Mouse (Mus musculus): ENCODE results near the gene Rad52. TPM values are rescaled to one million over a fixed set of nuclear protein-coding genes. Genes with fewer than 3 reads are reported as not detected.

The Rad52 gene
- polyA plus RNA-seq, 1 experiment from 2014 or later, result 22.8 TPM

- H3K9ac ChIP-seq, result no peak overlapping the region
- 79% methylated on average over 7 of the region's 7 CpGs for WGBS
- no peak overlapping the region for H3K4me2 ChIP-seq
- H3K4me1 ChIP-seq (ENCODE audit: insufficient read depth), result no peaks in the 10 kb centered on the region
- no peak overlapping the region for H3K4me3 ChIP-seq (ENCODE audit: low read depth, low read length)
- no peak for DNase-seq
- H3K9me3 ChIP-seq (ENCODE audit: low read depth, low read length), result no peaks in the 10 kb centered on the region
- H3K36me3 ChIP-seq (ENCODE audit: insufficient read depth), result no peaks in the 10 kb centered on the region
- no peak for TF ChIP-seq CTCF (IDR thresholded peaks at IDR 0.05; ENCODE audit: low read depth)
- no peak overlapping the region for H3K27ac ChIP-seq (ENCODE audit: low read depth)
- H3K27me3 ChIP-seq (ENCODE audit: insufficient read depth, low read length), result no peaks in the 10 kb centered on the region
- ATAC-seq (ENCODE audit: insufficient read depth), result no peak
These were observed 9.8 kb upstream of the Rad52 start for GRCm38 (mm10) chr6:119892711-119893110.

GRCm38 (mm10) chr6:119903081-119903789, 737 bp downstream of the Rad52 start:
- Histone ChIP-seq H3K4me1 (ENCODE audit: insufficient read depth) (no peaks in the 10 kb centered on the region; the same call in 1 of the 2 replicates), H3K9ac (peak overlapping the region; percentile 94), H3K4me3 (ENCODE audit: low read depth, low read length) (peak overlapping the region; percentile 89), H3K27me3 (ENCODE audit: insufficient read depth, low read length) (no peaks in the 10 kb centered on the region), H3K9me3 (ENCODE audit: low read depth, low read length) (no peaks in the 10 kb centered on the region), H3K36me3 (ENCODE audit: insufficient read depth) (no peaks in the 10 kb centered on the region), H3K27ac (ENCODE audit: low read depth) (peak overlapping the region; percentile 95; the same call in 1 of the 2 replicates), H3K4me2 (peak overlapping the region; percentile 81)
- DNase-seq (peak; percentile 19), ATAC-seq (ENCODE audit: insufficient read depth) (no peak)
- 16% methylated on average over 15 of the region's 15 CpGs for WGBS
- TF ChIP-seq CTCF (IDR thresholded peaks at IDR 0.05; ENCODE audit: low read depth), result no peak

GRCm38 (mm10) chr6:119905461-119905860, 3.0 kb downstream of the Rad52 start:
- WGBS, result 87% methylated on average over 5 of the region's 5 CpGs
- no peak overlapping the region for H3K4me3 ChIP-seq (ENCODE audit: low read depth, low read length)
- no peaks in the 10 kb centered on the region for H3K9me3 ChIP-seq (ENCODE audit: low read depth, low read length)
- H3K4me2 ChIP-seq, result no peak overlapping the region
- H3K27ac ChIP-seq (ENCODE audit: low read depth), result no peak overlapping the region
- DNase-seq (no peak), ATAC-seq (ENCODE audit: insufficient read depth) (no peak)
- H3K4me1 ChIP-seq (ENCODE audit: insufficient read depth), result no peaks in the 10 kb centered on the region; the same call in 1 of the 2 replicates
- no peak for TF ChIP-seq CTCF (IDR thresholded peaks at IDR 0.05; ENCODE audit: low read depth)
- no peak overlapping the region for H3K9ac ChIP-seq
- no peaks in the 10 kb centered on the region for H3K27me3 ChIP-seq (ENCODE audit: insufficient read depth, low read length)
- H3K36me3 ChIP-seq (ENCODE audit: insufficient read depth), result no peaks in the 10 kb centered on the region

GRCm38 (mm10) chr6:119912046-119912445, 9.5 kb downstream of the Rad52 start:
- ATAC-seq (ENCODE audit: insufficient read depth) (no peak), DNase-seq (peak; percentile 15)
- 58% methylated on average over 5 of the region's 5 CpGs for WGBS
- no peak overlapping the region for H3K27ac ChIP-seq (ENCODE audit: low read depth)
- TF ChIP-seq CTCF (IDR thresholded peaks at IDR 0.05; ENCODE audit: low read depth), result no peak
- H3K9me3 ChIP-seq (ENCODE audit: low read depth, low read length), result no peaks in the 10 kb centered on the region
- H3K36me3 ChIP-seq (ENCODE audit: insufficient read depth), result peaks cover 41% of the 10 kb centered on the region
- H3K9ac ChIP-seq, result no peak overlapping the region
- H3K4me3 ChIP-seq (ENCODE audit: low read depth, low read length), result no peak overlapping the region
- no peaks in the 10 kb centered on the region for H3K4me1 ChIP-seq (ENCODE audit: insufficient read depth)
- H3K4me2 ChIP-seq, result no peak overlapping the region
- H3K27me3 ChIP-seq (ENCODE audit: insufficient read depth, low read length), result no peaks in the 10 kb centered on the region

- Histone ChIP-seq H3K9me3 (ENCODE audit: low read depth, low read length) (no peaks in the 10 kb centered on the region), H3K36me3 (ENCODE audit: insufficient read depth) (peaks cover 74% of the 10 kb centered on the region), H3K27ac (ENCODE audit: low read depth) (no peak overlapping the region), H3K27me3 (ENCODE audit: insufficient read depth, low read length) (no peaks in the 10 kb centered on the region), H3K4me2 (no peak overlapping the region), H3K4me1 (ENCODE audit: insufficient read depth) (no peaks in the 10 kb centered on the region), H3K9ac (no peak overlapping the region), H3K4me3 (ENCODE audit: low read depth, low read length) (no peak overlapping the region)
- ATAC-seq (ENCODE audit: insufficient read depth), result no peak
- 84% methylated on average over 5 of the region's 5 CpGs for WGBS
- DNase-seq, result no peak
- no peak for TF ChIP-seq CTCF (IDR thresholded peaks at IDR 0.05; ENCODE audit: low read depth)
These were observed 13.2 kb downstream of the Rad52 start for GRCm38 (mm10) chr6:119915710-119916109.

GRCm38 (mm10) chr6:119918561-119919181, 16.2 kb downstream of the Rad52 start:
- Histone ChIP-seq H3K27me3 (ENCODE audit: insufficient read depth, low read length) (no peaks in the 10 kb centered on the region), H3K36me3 (ENCODE audit: insufficient read depth) (peaks cover 82% of the 10 kb centered on the region), H3K4me2 (no peak overlapping the region), H3K4me3 (ENCODE audit: low read depth, low read length) (no peak overlapping the region), H3K4me1 (ENCODE audit: insufficient read depth) (no peaks in the 10 kb centered on the region), H3K27ac (ENCODE audit: low read depth) (no peak overlapping the region), H3K9me3 (ENCODE audit: low read depth, low read length) (no peaks in the 10 kb centered on the region), H3K9ac (no peak overlapping the region)
- DNase-seq, result no peak
- 84% methylated on average over 16 of the region's 16 CpGs for WGBS
- TF ChIP-seq CTCF (IDR thresholded peaks at IDR 0.05; ENCODE audit: low read depth), result no peak
- no peak for ATAC-seq (ENCODE audit: insufficient read depth)

GRCm38 (mm10) chr6:119922136-119922535, 19.6 kb downstream of the Rad52 start:
- TF ChIP-seq CTCF (IDR thresholded peaks at IDR 0.05; ENCODE audit: low read depth), result no peak
- Histone ChIP-seq H3K27ac (ENCODE audit: low read depth) (no peak overlapping the region), H3K4me2 (no peak overlapping the region), H3K4me1 (ENCODE audit: insufficient read depth) (no peaks in the 10 kb centered on the region), H3K27me3 (ENCODE audit: insufficient read depth, low read length) (no peaks in the 10 kb centered on the region), H3K4me3 (ENCODE audit: low read depth, low read length) (no peak overlapping the region), H3K36me3 (ENCODE audit: insufficient read depth) (peaks cover 92% of the 10 kb centered on the region), H3K9me3 (ENCODE audit: low read depth, low read length) (no peaks in the 10 kb centered on the region), H3K9ac (no peak overlapping the region)
- ATAC-seq (ENCODE audit: insufficient read depth), result no peak
- DNase-seq, result no peak
- WGBS, result 81% methylated on average over 3 of the region's 3 CpGs
